Mouse (Mus musculus): Measurements from ENCODE around the gene Helq. TPM values are rescaled to one million over a fixed set of nuclear protein-coding genes. Genes with fewer than 3 reads are reported as not detected.

Helq gene
- polyA plus RNA-seq, 1 experiment from 2014 or later = 25.7 TPM

DNA sequence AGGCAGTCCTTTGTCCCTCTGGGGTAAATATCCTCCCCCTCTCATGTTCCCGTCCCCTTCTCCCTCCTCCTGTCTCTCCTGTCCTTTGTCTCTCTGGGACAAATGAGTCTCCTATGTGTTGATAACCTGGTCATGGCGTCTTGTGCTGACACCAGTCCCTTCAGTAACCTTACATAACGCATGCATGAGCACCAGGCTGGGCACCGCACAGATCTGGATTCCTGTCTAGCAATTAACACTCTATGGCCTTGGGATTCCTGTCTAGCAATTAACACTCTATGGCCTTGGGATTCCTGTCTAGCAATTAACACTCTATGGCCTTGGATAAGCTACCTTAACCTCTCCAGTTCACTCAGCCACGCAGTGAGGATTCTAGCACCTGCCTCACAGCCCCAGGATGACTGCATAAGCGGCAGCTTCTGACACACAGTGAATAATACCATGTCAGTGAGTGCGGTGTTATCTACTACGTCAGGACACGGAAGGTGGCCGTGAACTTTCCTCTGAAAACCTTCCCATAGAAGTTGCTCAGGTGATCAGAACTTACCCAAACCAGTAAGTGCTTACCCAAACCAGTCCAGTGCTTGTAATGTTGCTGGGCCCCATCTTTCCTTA is 38.2 kb downstream of the Helq start:
- Histone ChIP-seq H3K4me2 (ENCODE audit: low read length) (no peak overlapping the region), H3K9me3 (ENCODE audit: control insufficient read depth, low read length) (no peaks in the 10 kb centered on the region), H3K36me3 (ENCODE audit: control insufficient read depth, insufficient read depth) (peaks cover 22% of the 10 kb centered on the region), H3K4me3 (replicated peaks; ENCODE audit: low read length) (no peak overlapping the region), H3K9ac (replicated peaks; ENCODE audit: low read depth, low read length) (no peak overlapping the region), H3K27me3 (replicated peaks; ENCODE audit: control insufficient read depth, insufficient read depth, low read length) (no peaks in the 10 kb centered on the region), H3K4me1 (replicated peaks; ENCODE audit: control insufficient read depth, insufficient read depth, low read length) (no peaks in the 10 kb centered on the region), H3K27ac (ENCODE audit: low read length) (no peak overlapping the region)
- no peak for ATAC-seq
- WGBS = 79% methylated on average over 10 of the region's 10 CpGs

DNA sequence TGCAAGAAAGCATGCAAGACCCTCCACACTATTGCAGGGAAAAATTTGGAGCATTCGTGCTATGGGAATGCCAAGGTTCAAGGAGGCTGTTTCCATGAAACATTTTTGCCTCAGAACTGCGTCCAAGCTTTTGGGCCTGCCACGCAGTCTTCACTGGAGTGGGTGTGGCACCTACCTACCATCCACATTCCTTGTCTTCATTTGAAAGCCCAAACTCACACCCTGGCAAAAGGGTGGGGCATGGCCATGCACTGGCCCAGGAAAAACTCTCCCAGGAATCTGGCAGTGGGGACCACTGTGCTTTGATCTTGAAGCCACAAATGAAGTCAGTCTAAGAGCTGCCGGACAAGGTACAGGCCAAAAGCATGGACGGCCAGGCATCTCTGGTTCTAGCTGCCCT is 40.3 kb downstream of the Helq start:
- no peak overlapping the region for H3K27ac ChIP-seq (ENCODE audit: low read length)
- H3K9me3 ChIP-seq (ENCODE audit: control insufficient read depth, low read length) = no peaks in the 10 kb centered on the region
- peaks cover 7% of the 10 kb centered on the region for H3K36me3 ChIP-seq (ENCODE audit: control insufficient read depth, insufficient read depth)
- no peaks in the 10 kb centered on the region for H3K4me1 ChIP-seq (replicated peaks; ENCODE audit: control insufficient read depth, insufficient read depth, low read length)
- no peak overlapping the region for H3K4me2 ChIP-seq (ENCODE audit: low read length)
- H3K27me3 ChIP-seq (replicated peaks; ENCODE audit: control insufficient read depth, insufficient read depth, low read length) = no peaks in the 10 kb centered on the region
- 93% methylated on average over 5 of the region's 5 CpGs for WGBS
- H3K9ac ChIP-seq (replicated peaks; ENCODE audit: low read depth, low read length) = no peak overlapping the region
- H3K4me3 ChIP-seq (replicated peaks; ENCODE audit: low read length) = no peak overlapping the region
- no peak for ATAC-seq

DNA sequence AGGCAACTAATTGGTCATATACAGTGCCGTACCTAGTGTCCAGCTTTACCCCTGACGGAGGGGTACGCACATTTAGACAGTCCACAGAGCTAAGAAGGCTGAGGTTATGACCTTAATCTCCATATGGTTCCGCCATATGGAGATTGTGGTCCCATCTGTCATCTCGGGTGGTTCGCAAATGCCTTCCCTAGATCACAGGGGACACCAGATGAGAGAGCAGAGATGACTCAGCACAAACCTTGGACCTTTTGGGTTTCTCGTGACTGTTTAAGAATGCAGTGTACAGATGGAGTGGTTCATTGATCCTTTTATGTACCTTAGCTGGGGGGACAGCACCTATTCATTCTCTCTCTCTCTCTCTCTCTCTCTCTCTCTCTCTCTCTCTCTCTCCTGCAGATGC is 45.0 kb downstream of the Helq start:
- Histone ChIP-seq H3K9ac (replicated peaks; ENCODE audit: low read depth, low read length) (no peak overlapping the region), H3K4me3 (replicated peaks; ENCODE audit: low read length) (no peak overlapping the region), H3K27me3 (replicated peaks; ENCODE audit: control insufficient read depth, insufficient read depth, low read length) (no peaks in the 10 kb centered on the region), H3K27ac (ENCODE audit: low read length) (no peak overlapping the region), H3K4me1 (replicated peaks; ENCODE audit: control insufficient read depth, insufficient read depth, low read length) (no peaks in the 10 kb centered on the region), H3K36me3 (ENCODE audit: control insufficient read depth, insufficient read depth) (no peaks in the 10 kb centered on the region), H3K4me2 (ENCODE audit: low read length) (no peak overlapping the region), H3K9me3 (ENCODE audit: control insufficient read depth, low read length) (no peaks in the 10 kb centered on the region)
- ATAC-seq = no peak
- 75% methylated on average over 7 of the region's 7 CpGs for WGBS

DNA sequence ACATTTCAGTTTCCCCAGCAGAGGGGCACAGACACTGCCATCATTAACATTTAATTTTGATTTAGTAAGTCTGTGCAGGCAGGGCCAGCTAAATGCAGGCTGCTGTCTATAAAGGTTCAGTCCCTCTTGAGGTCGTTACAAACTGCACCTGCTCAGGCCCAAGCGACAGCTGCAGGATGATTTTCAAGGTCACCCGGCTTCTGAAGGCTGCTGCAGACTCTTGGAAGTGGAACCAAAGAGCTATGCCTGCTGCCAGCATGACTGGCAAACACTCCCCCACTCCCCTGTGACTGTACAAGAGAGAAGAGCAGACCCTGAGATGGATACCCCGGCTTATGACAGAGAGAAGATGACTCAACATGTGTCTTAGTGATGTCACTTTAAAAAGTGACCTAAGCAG is 46.7 kb downstream of the Helq start:
- WGBS = 51% methylated on average over 4 of the region's 4 CpGs
- H3K9me3 ChIP-seq (ENCODE audit: control insufficient read depth, low read length) = no peaks in the 10 kb centered on the region
- no peaks in the 10 kb centered on the region for H3K27me3 ChIP-seq (replicated peaks; ENCODE audit: control insufficient read depth, insufficient read depth, low read length)
- ATAC-seq = no peak
- H3K4me1 ChIP-seq (replicated peaks; ENCODE audit: control insufficient read depth, insufficient read depth, low read length) = no peaks in the 10 kb centered on the region
- no peak overlapping the region for H3K9ac ChIP-seq (replicated peaks; ENCODE audit: low read depth, low read length)
- no peak overlapping the region for H3K4me3 ChIP-seq (replicated peaks; ENCODE audit: low read length)
- no peak overlapping the region for H3K27ac ChIP-seq (ENCODE audit: low read length)
- no peak overlapping the region for H3K4me2 ChIP-seq (ENCODE audit: low read length)
- no peaks in the 10 kb centered on the region for H3K36me3 ChIP-seq (ENCODE audit: control insufficient read depth, insufficient read depth)

DNA sequence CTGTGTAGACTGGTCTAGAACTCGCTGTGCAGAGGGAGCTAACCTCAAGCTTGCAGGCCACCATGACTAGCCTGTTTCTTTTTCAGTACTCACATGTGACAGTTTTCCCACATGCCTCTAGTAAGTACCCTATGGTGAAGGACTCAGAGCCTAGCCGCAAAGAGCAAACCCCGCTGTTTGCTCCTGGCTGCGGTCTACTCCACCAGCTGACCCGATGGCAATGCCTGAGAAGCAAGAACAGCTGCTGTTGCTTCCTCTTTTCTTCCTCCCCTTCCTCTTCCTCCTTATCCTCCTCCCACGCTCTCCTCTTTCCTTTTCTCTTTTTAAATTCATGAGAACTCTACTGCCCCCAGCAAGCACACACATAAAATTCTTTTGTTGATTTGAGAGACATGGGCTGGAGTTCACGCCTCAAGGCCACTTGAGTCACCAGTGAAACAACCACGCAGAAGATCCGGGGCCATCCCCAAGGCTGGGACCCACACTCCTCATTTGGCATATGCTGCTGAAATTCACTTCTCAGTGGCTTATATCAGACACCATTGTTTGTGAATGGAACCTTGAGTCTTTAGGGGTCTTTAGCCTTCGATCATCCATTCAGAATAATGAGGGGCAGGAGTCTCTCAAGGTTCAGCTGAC is 47.7 kb downstream of the Helq start:
- Histone ChIP-seq H3K27me3 (replicated peaks; ENCODE audit: control insufficient read depth, insufficient read depth, low read length) (no peaks in the 10 kb centered on the region), H3K4me2 (ENCODE audit: low read length) (no peak overlapping the region), H3K9me3 (ENCODE audit: control insufficient read depth, low read length) (no peaks in the 10 kb centered on the region), H3K4me3 (replicated peaks; ENCODE audit: low read length) (no peak overlapping the region), H3K9ac (replicated peaks; ENCODE audit: low read depth, low read length) (no peak overlapping the region), H3K27ac (ENCODE audit: low read length) (no peak overlapping the region), H3K36me3 (ENCODE audit: control insufficient read depth, insufficient read depth) (no peaks in the 10 kb centered on the region), H3K4me1 (replicated peaks; ENCODE audit: control insufficient read depth, insufficient read depth, low read length) (no peaks in the 10 kb centered on the region)
- WGBS = 83% methylated on average over 10 of the region's 10 CpGs
- no peak for ATAC-seq

DNA sequence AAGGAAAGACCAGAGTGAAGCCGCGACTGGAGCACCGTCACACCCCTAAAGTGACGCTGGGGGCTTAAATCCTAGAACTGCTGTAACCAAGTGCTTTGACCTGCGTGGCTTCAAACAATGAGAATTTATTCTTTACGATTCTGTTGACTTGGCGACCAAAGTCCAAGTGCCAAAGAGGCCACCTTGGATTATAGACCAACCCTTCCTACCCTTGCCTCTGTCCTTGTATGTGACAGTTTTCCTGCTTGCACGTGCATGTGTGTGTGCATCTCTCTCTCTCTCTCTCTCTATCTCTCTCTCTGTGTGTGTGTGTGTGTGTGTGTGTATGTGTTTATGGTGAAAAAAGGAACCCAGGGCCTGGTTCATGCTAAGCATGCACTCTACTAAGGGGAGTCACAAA is 59.6 kb downstream of the Helq start:
- no peak overlapping the region for H3K4me3 ChIP-seq (replicated peaks; ENCODE audit: low read length)
- no peak overlapping the region for H3K27ac ChIP-seq (ENCODE audit: low read length)
- 0 out of 2 replicates have a peak, but pooled peaks cover 3% of the 10 kb centered on the region for H3K9me3 ChIP-seq (ENCODE audit: control insufficient read depth, low read length)
- H3K4me2 ChIP-seq (ENCODE audit: low read length) = no peak overlapping the region
- H3K36me3 ChIP-seq (ENCODE audit: control insufficient read depth, insufficient read depth) = no peaks in the 10 kb centered on the region
- H3K27me3 ChIP-seq (replicated peaks; ENCODE audit: control insufficient read depth, insufficient read depth, low read length) = no peaks in the 10 kb centered on the region
- 93% methylated on average over 8 of the region's 8 CpGs for WGBS
- H3K4me1 ChIP-seq (replicated peaks; ENCODE audit: control insufficient read depth, insufficient read depth, low read length) = no peaks in the 10 kb centered on the region
- H3K9ac ChIP-seq (replicated peaks; ENCODE audit: low read depth, low read length) = no peak overlapping the region
- no peak for ATAC-seq

DNA sequence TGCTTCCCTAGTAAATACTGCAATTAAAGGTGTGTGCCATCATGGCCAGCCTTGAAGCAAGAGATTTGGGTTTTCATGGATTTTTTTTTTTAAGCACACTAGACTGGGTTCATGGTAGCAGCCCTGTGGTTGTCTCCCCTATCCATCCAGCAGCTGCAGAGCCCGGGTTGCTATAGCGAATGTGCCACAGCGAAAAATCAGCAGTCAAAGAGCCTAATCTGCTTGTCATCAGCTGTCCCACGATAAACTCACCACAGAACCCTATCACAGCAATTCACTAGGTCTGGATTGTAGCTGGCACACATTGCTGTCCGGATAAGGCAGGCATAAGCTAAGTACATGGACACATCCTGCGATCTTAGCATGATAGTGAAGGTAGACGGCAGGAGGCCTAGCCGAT is 61.5 kb downstream of the Helq start:
- Histone ChIP-seq H3K4me3 (replicated peaks; ENCODE audit: low read length) (no peak overlapping the region), H3K36me3 (ENCODE audit: control insufficient read depth, insufficient read depth) (no peaks in the 10 kb centered on the region), H3K27me3 (replicated peaks; ENCODE audit: control insufficient read depth, insufficient read depth, low read length) (no peaks in the 10 kb centered on the region), H3K9ac (replicated peaks; ENCODE audit: low read depth, low read length) (no peak overlapping the region), H3K4me1 (replicated peaks; ENCODE audit: control insufficient read depth, insufficient read depth, low read length) (no peaks in the 10 kb centered on the region), H3K4me2 (ENCODE audit: low read length) (no peak overlapping the region), H3K27ac (ENCODE audit: low read length) (no peak overlapping the region), H3K9me3 (ENCODE audit: control insufficient read depth, low read length) (0 out of 2 replicates have a peak, but pooled peaks cover 3% of the 10 kb centered on the region)
- 90% methylated on average over 8 of the region's 8 CpGs for WGBS
- ATAC-seq = no peak

DNA sequence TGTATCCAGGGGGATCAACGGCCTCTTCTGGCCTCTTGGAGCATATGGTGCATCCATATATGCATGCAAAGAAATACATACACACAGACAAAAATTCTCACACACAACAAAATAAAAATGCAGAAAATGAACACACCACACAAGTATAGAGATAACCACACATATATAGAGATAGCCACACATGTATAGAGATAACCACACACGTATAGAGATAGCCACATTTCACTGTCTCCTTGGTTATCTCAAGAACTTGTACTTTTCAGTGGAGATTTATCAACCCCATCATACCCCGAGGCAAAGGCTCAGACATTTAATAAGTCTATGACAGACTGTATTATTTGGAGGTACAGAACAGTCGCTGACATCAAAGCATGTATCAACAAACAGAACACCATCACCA is 63.9 kb downstream of the Helq start:
- Histone ChIP-seq H3K36me3 (ENCODE audit: control insufficient read depth, insufficient read depth) (no peaks in the 10 kb centered on the region), H3K9ac (replicated peaks; ENCODE audit: low read depth, low read length) (no peak overlapping the region), H3K27me3 (replicated peaks; ENCODE audit: control insufficient read depth, insufficient read depth, low read length) (no peaks in the 10 kb centered on the region), H3K4me3 (replicated peaks; ENCODE audit: low read length) (no peak overlapping the region), H3K27ac (ENCODE audit: low read length) (no peak overlapping the region), H3K4me2 (ENCODE audit: low read length) (no peak overlapping the region), H3K9me3 (ENCODE audit: control insufficient read depth, low read length) (no peaks in the 10 kb centered on the region), H3K4me1 (replicated peaks; ENCODE audit: control insufficient read depth, insufficient read depth, low read length) (no peaks in the 10 kb centered on the region)
- ATAC-seq = no peak
- WGBS = 86% methylated on average over 4 of the region's 4 CpGs

DNA sequence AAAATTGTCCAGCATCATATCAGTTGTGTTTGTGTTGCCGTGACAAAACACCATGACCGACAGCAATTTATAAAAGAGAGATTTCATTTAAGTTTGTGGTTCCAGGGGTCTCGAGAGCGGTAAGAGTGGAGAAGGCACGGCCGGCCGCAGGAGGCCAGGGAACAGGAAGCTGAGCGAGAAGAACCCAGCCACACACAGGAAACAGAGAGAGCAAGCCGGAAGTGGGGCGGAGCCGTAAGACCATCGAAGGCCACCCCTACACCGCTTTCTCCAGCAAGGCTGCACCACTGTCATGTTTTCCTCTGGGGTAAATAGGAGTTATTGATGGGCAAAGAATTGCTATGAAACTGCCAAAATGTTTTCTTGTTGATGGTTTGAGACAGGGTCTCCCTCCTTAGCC is 69.6 kb downstream of the Helq start:
- H3K9ac ChIP-seq (replicated peaks; ENCODE audit: low read depth, low read length) = no peak overlapping the region
- no peak for ATAC-seq
- no peak overlapping the region for H3K27ac ChIP-seq (ENCODE audit: low read length)
- no peaks in the 10 kb centered on the region for H3K4me1 ChIP-seq (replicated peaks; ENCODE audit: control insufficient read depth, insufficient read depth, low read length)
- 95% methylated on average over 13 of the region's 13 CpGs for WGBS
- no peaks in the 10 kb centered on the region for H3K9me3 ChIP-seq (ENCODE audit: control insufficient read depth, low read length)
- no peak overlapping the region for H3K4me3 ChIP-seq (replicated peaks; ENCODE audit: low read length)
- no peaks in the 10 kb centered on the region for H3K36me3 ChIP-seq (ENCODE audit: control insufficient read depth, insufficient read depth)
- no peak overlapping the region for H3K4me2 ChIP-seq (ENCODE audit: low read length)
- no peaks in the 10 kb centered on the region for H3K27me3 ChIP-seq (replicated peaks; ENCODE audit: control insufficient read depth, insufficient read depth, low read length)

DNA sequence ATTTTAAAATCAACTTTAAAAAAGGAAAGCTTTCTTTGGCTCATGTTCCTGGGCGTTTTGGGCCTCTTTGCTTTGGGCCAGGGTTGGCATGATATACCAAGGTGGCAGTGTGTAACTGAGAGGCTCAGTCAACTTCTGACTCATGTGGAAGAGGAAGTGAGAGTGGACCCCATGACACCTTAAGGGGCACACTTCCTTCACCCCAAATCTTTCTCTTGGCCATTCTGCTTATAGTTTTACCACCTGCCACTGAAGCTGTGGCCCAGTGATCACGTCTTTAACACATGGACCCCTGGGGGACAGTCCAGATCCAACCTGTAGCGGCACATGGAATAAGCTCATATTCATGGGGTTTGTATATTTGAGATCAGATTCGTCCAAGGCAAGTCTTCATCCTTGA is 72.4 kb downstream of the Helq start:
- Histone ChIP-seq H3K4me2 (ENCODE audit: low read length) (no peak overlapping the region), H3K9me3 (ENCODE audit: control insufficient read depth, low read length) (no peaks in the 10 kb centered on the region), H3K27ac (ENCODE audit: low read length) (no peak overlapping the region), H3K27me3 (replicated peaks; ENCODE audit: control insufficient read depth, insufficient read depth, low read length) (no peaks in the 10 kb centered on the region), H3K4me1 (replicated peaks; ENCODE audit: control insufficient read depth, insufficient read depth, low read length) (no peaks in the 10 kb centered on the region), H3K4me3 (replicated peaks; ENCODE audit: low read length) (no peak overlapping the region), H3K9ac (replicated peaks; ENCODE audit: low read depth, low read length) (no peak overlapping the region), H3K36me3 (ENCODE audit: control insufficient read depth, insufficient read depth) (no peaks in the 10 kb centered on the region)
- WGBS = 85% methylated on average over 4 of the region's 4 CpGs
- ATAC-seq = no peak
